Mouse (Mus musculus) ES-E14 (cell line): ENCODE data around the gene Tex14.

Experiments
- CHD2 ChIP-seq: IDR thresholded peaks from 2 replicates; pipeline ENCODE4 v1.6.1; 2014; ENCODE audit warnings: mild to moderate bottlenecking, low read depth, low read length, inconsistent platforms
- HCFC1 ChIP-seq: IDR thresholded peaks from 2 replicates; pipeline ENCODE4 v1.6.1; 2012; ENCODE audit warnings: low read length, inconsistent platforms, borderline replicate concordance; ENCODE audit not compliant: insufficient read depth
- MAFK ChIP-seq: IDR thresholded peaks from 2 replicates; pipeline ENCODE4 v1.6.1; 2014; ENCODE audit warnings: mild to moderate bottlenecking, low read depth, low read length, inconsistent platforms; ENCODE audit not compliant: insufficient read depth
- ZNF384 ChIP-seq: IDR thresholded peaks from 2 replicates; pipeline ENCODE4 v1.6.1; 2012; ENCODE audit warnings: low read depth, low read length, inconsistent platforms

DNA sequence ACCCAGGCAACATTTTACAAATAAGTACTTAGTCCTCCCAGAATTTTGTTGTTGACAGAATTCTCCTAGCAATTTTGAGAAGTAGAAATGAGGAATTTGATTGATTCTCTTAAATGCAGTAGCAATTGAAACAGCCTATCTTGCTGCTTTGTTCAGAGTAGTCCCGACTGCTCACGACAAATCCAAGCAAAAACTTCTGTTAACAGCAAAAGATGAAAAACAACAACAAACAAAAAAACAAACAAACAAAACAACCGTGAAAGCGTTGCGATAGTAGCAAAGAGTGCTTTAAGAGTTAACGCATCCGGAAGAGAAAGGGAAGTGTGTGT, 21.2 kb downstream of the Tex14 start:
- TF ChIP-seq CHD2, result no peak
- TF ChIP-seq ZNF384, result no peak
- TF ChIP-seq MAFK, result no peak
- no peak for TF ChIP-seq HCFC1
